Mouse (Mus musculus) E14TG2a.4 (cell line): ENCODE data around the gene Zhx3.

Experiments used
- CTCF ChIP-seq: conservative IDR thresholded peaks from 2 replicates; pipeline ENCODE4 v1.5.1; 2014; ENCODE audit warnings: low read length
- POU5F1 ChIP-seq: IDR thresholded peaks from 2 replicates; pipeline ENCODE4 v1.6.1; 2014; ENCODE audit warnings: low read length, borderline replicate concordance

DNA sequence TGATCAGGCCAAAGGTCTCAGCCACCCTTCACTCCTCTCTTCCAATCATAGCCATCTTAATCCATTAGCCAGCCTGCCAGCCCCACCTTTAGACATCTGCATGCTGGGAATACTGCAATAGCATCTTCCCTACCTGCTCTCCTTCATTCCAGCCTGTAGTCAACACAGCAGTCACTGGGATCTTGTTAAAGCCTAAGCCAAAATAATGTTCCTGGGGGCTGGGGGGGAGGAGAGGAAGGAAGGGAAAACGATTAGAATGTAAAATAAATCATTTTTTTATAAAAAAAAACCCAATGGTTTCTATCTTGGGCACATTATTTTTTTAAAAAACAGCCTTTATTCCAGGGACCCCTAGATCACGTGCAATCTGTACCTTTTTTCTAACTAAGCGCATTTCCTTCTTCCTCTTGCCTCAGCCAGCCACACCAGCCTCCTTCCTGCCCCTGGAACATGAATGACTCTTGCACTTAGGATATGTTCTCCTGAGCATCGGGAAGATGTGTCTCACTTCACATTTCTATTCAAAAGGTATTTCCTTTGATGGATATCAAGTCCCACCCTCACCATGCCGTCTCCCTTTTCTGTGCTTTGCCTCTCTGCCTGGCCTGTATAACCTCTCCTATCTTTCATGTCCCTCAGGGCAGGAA lies 1.6 kb upstream of the Zhx3 start:
- TF ChIP-seq CTCF (no peak), POU5F1 (no peak)
